Mouse (Mus musculus) forebrain, embryonic 10.5 days (tissue): Measurements from ENCODE around the gene Llph. TPM values are rescaled to one million over a fixed set of nuclear protein-coding genes. Genes with fewer than 3 reads are reported as not detected.

Experiments used
- DNase-seq: peaks from one replicate; pipeline ENCODE4 v3.0.0-alpha.2; 2017; ENCODE audit warnings: low spot score; ENCODE audit errors: extremely low spot score
- H3K27ac ChIP-seq: fragments of 300-500 bp; sonication (generic); 2 replicates; pipeline ENCODE4 v1.5.1; 2016; ENCODE audit warnings: mild to moderate bottlenecking
- H3K27me3 ChIP-seq: fragments of 300-500 bp; sonication (generic); 2 replicates; pipeline ENCODE4 v1.6.1; 2016; ENCODE audit warnings: mild to moderate bottlenecking; ENCODE audit not compliant: poor library complexity, severe bottlenecking
- H3K36me3 ChIP-seq: fragments of 300-500 bp; sonication (generic); replicated peaks from 2 replicates; pipeline ENCODE4 v1.6.1; 2016; ENCODE audit warnings: mild to moderate bottlenecking, moderate library complexity
- H3K4me1 ChIP-seq: fragments of 300-500 bp; sonication (generic); 2 replicates; pipeline ENCODE4 v1.6.1; 2016
- H3K4me3 ChIP-seq: fragments of 300-500 bp; sonication (generic); 2 replicates; pipeline ENCODE4 v1.5.1; 2016; ENCODE audit warnings: mild to moderate bottlenecking, moderate library complexity
- H3K9me3 ChIP-seq: fragments of 300-500 bp; sonication (generic); 2 replicates; pipeline ENCODE4 v1.6.1; 2016; ENCODE audit warnings: mild to moderate bottlenecking, moderate library complexity
- WGBS: fragments of 180-500 bp; shearing (Covaris S2); methylation state at CpG from one replicate; pipeline ENCODE4 v1.1.7; 2016; 5-methylcytosine and 5-hydroxymethylcytosine counted together
- polyA plus RNA-seq: library from polyadenylated mRNA; unstranded; fragments of >200 nt; fragmentation: Nextera tagmentation; extraction: Ambion mirVana; gene quantifications from 2 replicates; pipeline ENCODE4 v1.2.1, GENCODE M21; 2016

The Llph gene
- polyA plus RNA-seq, 1 experiment from 2014 or later = 68.3 TPM

GRCm38 (mm10) chr10:120233655-120234367 is 6.9 kb downstream of the Llph start:
- Histone ChIP-seq H3K9me3 (no peaks in the 10 kb centered on the region), H3K4me3 (no peak overlapping the region)

DNA sequence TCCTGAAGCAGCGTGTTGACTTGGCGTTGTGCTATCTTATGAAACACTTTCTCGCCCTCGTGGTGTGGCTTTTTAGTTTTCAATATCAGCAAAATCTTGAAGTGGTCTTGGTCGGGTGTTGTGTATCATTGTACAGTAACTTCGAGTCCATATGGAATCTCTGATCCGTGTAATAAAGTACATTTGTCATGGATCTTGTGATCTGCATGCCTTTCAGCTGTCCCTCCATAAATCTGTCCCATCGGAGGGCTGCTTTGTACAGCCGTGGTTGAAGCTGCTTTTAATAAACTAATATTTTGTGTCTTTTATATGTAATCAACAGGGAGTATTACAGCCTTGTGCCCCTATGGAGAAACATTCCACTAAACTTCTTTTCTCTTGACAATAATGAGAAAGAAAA is 10.0 kb downstream of the Llph start:
- DNase-seq = no peak
- H3K27me3 ChIP-seq = no peaks in the 10 kb centered on the region
- H3K27ac ChIP-seq = no peak overlapping the region
- 89% methylated on average over 9 of the region's 9 CpGs for WGBS
- 0 out of 2 replicates have a peak, but pooled peaks cover 7% of the 10 kb centered on the region for H3K4me1 ChIP-seq
- H3K4me3 ChIP-seq = no peak overlapping the region
- H3K9me3 ChIP-seq = no peaks in the 10 kb centered on the region
- H3K36me3 ChIP-seq = peaks cover 12% of the 10 kb centered on the region

More at GRCm38 (mm10) chr10:120233655-120234367, 6.9 kb downstream of the Llph start:
- H3K36me3 ChIP-seq = peaks cover 40% of the 10 kb centered on the region
- DNase-seq = peak; percentile 65
- no peak overlapping the region for H3K27ac ChIP-seq
- WGBS = 36% methylated on average over 18 of the region's 18 CpGs
- H3K4me1 ChIP-seq = 0 out of 2 replicates have a peak, but pooled peaks cover 1% of the 10 kb centered on the region
- H3K27me3 ChIP-seq = no peaks in the 10 kb centered on the region

GRCm38 (mm10) chr10:120238241-120238640 is 11.4 kb downstream of the Llph start:
- no peak for DNase-seq

GRCm38 (mm10) chr10:120239476-120239875 is 12.6 kb downstream of the Llph start:
- DNase-seq = no peak
- H3K27me3 ChIP-seq = no peaks in the 10 kb centered on the region
- H3K4me1 ChIP-seq = peaks cover 16% of the 10 kb centered on the region
- H3K4me3 ChIP-seq = no peak overlapping the region
- WGBS = 63% methylated on average over 6 of the region's 6 CpGs
- H3K9me3 ChIP-seq = no peaks in the 10 kb centered on the region
- no peak overlapping the region for H3K27ac ChIP-seq
- no peaks in the 10 kb centered on the region for H3K36me3 ChIP-seq

More at GRCm38 (mm10) chr10:120238241-120238640, 11.4 kb downstream of the Llph start:
- Histone ChIP-seq H3K4me1 (peaks cover 15% of the 10 kb centered on the region), H3K36me3 (no peaks in the 10 kb centered on the region), H3K9me3 (no peaks in the 10 kb centered on the region), H3K27ac (no peak overlapping the region), H3K4me3 (no peak overlapping the region), H3K27me3 (no peaks in the 10 kb centered on the region)
- 86% methylated on average over 8 of the region's 8 CpGs for WGBS

DNA sequence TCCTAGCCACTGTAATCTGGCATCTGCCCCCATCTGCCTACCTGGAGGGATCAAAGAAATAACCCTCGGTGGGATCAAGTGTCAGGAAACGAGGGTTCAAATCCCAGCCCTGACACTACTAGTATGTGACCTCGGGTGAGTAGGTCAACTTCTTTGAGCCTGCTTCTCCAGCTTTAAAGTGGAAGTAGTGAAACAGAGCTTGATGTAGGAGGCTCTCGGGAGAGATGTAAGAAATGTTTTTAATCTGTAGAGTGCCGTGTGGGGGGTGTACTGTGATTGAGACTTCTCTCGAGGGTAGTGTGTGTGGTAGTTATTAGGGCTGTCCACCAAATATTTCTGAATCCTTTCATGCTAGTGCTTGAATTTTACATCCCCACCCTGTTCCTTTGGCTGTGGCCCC is 15.6 kb downstream of the Llph start:
- no peaks in the 10 kb centered on the region for H3K27me3 ChIP-seq
- H3K36me3 ChIP-seq = no peaks in the 10 kb centered on the region
- WGBS = 67% methylated on average over 6 of the region's 6 CpGs
- no peak overlapping the region for H3K4me3 ChIP-seq
- no peaks in the 10 kb centered on the region for H3K9me3 ChIP-seq
- peaks cover 24% of the 10 kb centered on the region for H3K4me1 ChIP-seq
- DNase-seq = no peak
- no peak overlapping the region for H3K27ac ChIP-seq

DNA sequence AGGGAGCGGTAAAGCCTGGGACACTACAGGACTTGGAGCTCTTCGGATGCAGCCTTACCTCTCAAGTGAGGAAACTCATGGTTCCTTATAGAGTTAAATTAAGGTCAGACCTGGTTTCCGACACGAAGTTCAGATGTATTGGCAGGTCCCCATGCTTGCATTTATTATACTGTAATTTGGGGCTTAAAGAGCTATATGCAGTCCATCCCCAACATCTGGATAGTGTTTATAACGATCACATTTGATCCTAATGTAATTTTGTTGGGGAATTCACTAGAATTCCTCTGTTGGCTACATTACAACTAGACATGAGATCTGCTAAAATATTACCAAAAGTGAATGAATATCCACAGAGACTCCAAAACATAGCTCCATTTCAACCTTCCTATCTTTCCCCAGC is 18.8 kb downstream of the Llph start:
- H3K27me3 ChIP-seq = no peaks in the 10 kb centered on the region
- no peak overlapping the region for H3K4me3 ChIP-seq
- 85% methylated on average over 5 of the region's 5 CpGs for WGBS
- peaks cover 2% of the 10 kb centered on the region; the same call in 1 of the 2 replicates for H3K9me3 ChIP-seq
- peaks cover 19% of the 10 kb centered on the region for H3K4me1 ChIP-seq
- no peak for DNase-seq
- H3K27ac ChIP-seq = no peak overlapping the region
- no peaks in the 10 kb centered on the region for H3K36me3 ChIP-seq

DNA sequence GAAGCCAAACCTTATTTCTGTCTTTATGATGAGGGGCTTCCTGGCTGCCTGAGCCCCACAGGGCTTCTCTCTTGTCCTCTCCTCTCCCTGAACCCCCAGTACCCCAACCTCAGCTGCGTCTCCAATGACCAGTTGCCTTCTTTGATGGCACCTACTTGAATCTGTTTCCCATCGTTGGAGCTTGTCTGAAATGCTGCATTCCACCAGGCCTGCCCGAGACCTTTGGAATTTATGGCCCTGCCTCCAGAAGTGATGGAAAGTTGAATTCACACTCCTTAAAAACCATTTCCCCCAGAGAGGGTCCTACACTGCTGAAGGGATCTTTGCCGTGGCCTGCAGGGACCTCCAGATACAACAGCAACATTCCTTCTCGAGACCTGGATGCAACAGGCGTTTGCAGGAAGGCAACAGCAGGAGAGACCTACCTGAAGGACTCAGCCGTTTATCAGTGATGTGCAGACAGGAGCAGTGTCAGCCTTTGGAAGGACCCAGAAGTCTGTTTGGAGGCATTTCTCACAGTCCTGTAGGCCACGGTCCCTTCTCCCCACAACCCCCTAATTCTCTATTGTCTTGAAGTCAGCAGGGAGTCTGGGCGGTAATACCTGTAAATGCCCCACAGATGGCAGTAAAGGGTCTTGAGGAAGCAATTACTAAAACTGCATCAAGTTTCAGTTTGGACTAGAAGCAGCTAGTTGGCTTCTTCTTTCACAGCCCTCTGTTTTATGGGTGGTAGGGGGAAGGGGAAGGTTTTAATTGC is 20.3 kb downstream of the Llph start:
- no peaks in the 10 kb centered on the region for H3K27me3 ChIP-seq
- peaks cover 2% of the 10 kb centered on the region; the same call in 1 of the 2 replicates for H3K9me3 ChIP-seq
- H3K27ac ChIP-seq = peak overlapping the region; percentile 54
- 51% methylated on average over 9 of the region's 9 CpGs for whole genome bisulfite sequencing
- peak; percentile 47 for DNase-seq
- no peaks in the 10 kb centered on the region for H3K36me3 ChIP-seq
- H3K4me3 ChIP-seq = no peak overlapping the region
- peaks cover 20% of the 10 kb centered on the region for H3K4me1 ChIP-seq

- no peak overlapping the region for H3K27ac ChIP-seq
- 70% methylated on average over 11 of the region's 11 CpGs for WGBS
- no peak for DNase-seq
Measured at GRCm38 (mm10) chr10:120250911-120251683, 24.2 kb downstream of the Llph start.

DNA sequence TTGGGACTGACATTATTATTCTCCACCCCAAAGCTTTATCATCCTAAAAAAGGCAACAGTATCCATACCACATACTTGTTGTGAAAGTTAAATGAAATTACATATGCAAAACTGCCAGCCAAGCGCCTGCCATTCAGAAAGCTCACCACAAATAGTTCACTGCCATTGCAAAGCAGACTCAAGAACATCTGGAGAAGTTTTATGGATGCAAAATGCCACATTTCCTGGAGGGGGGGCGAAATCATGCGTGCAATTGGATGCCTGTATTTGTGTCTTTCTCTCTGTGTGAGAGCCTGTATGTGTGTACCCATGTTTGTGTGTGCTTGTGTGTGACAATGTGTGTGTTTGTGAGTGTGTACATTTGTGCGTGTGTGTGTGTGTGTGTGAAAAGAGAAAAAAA is 24.9 kb downstream of the Llph start:
- peaks cover 32% of the 10 kb centered on the region for H3K4me1 ChIP-seq

More at GRCm38 (mm10) chr10:120250911-120251683, 24.2 kb downstream of the Llph start:
- peaks cover 34% of the 10 kb centered on the region for H3K4me1 ChIP-seq
- H3K4me3 ChIP-seq = no peak overlapping the region
- H3K27me3 ChIP-seq = no peaks in the 10 kb centered on the region
- no peaks in the 10 kb centered on the region for H3K36me3 ChIP-seq
- peaks cover 2% of the 10 kb centered on the region; the same call in 1 of the 2 replicates for H3K9me3 ChIP-seq

GRCm38 (mm10) chr10:120252800-120253199 is 25.9 kb downstream of the Llph start:
- Histone ChIP-seq H3K36me3 (no peaks in the 10 kb centered on the region), H3K4me3 (no peak overlapping the region), H3K27me3 (no peaks in the 10 kb centered on the region), H3K9me3 (peaks cover 2% of the 10 kb centered on the region; the same call in 1 of the 2 replicates), H3K27ac (no peak overlapping the region), H3K4me1 (peaks cover 23% of the 10 kb centered on the region)
- DNase-seq = no peak
- WGBS = 55% methylated on average over 8 of the region's 8 CpGs

More for the DNA sequence above, 24.9 kb downstream of the Llph start:
- H3K4me3 ChIP-seq = no peak overlapping the region
- H3K27me3 ChIP-seq = no peaks in the 10 kb centered on the region
- peaks cover 2% of the 10 kb centered on the region; the same call in 1 of the 2 replicates for H3K9me3 ChIP-seq
- 90% methylated on average over 4 of the region's 4 CpGs for WGBS
- DNase-seq = no peak
- H3K27ac ChIP-seq = no peak overlapping the region
- H3K36me3 ChIP-seq = no peaks in the 10 kb centered on the region

DNA sequence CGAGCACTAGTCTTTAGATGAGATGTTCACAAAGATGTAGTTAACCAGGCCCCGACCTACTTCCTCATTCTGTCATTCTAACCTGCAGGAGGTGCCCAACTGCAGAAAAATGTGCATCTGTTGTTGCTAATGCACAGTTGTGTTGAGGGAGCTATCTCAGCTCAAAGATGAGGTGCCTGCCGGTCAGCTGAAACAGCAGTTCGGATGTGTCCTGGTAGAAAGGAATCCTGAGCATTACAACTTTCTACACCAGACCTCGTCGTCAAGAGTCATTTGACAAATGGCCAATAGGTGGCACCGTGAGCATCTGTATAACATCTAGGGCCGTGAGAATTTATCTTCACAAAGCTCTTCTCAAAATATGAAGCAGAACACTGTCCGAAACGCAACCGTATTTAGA is 30.4 kb downstream of the Llph start:
- Histone ChIP-seq H3K9me3 (no peaks in the 10 kb centered on the region), H3K4me3 (no peak overlapping the region), H3K4me1 (peaks cover 22% of the 10 kb centered on the region), H3K27ac (no peak overlapping the region), H3K36me3 (no peaks in the 10 kb centered on the region), H3K27me3 (no peaks in the 10 kb centered on the region)
- peak; percentile 52 for DNase-seq
- 45% methylated on average over 11 of the region's 11 CpGs for WGBS

- peaks cover 4% of the 10 kb centered on the region; the same call in 1 of the 2 replicates for H3K9me3 ChIP-seq
- WGBS = 91% methylated on average over 12 of the region's 12 CpGs
- H3K4me3 ChIP-seq = no peak overlapping the region
- DNase-seq = no peak
- H3K36me3 ChIP-seq = no peaks in the 10 kb centered on the region
- no peak overlapping the region for H3K27ac ChIP-seq
- H3K4me1 ChIP-seq = peaks cover 26% of the 10 kb centered on the region
- no peaks in the 10 kb centered on the region for H3K27me3 ChIP-seq
Measured at GRCm38 (mm10) chr10:120267790-120268189, 40.9 kb downstream of the Llph start.
